Mouse (Mus musculus) hindbrain, embryonic 12.5 days (tissue): ENCODE data around the gene Acvrl1. TPM values are rescaled to one million over a fixed set of nuclear protein-coding genes. Genes with fewer than 3 reads are reported as not detected.
A peak's percentile ranks its signal among the peaks of the same experiment; 100 is the strongest.

ENCODE experiments used
- ATAC-seq: fragments of 200-750 bp; cut with Nextera tagmentation; 2 replicates; pipeline ENCODE4 v1.8.0; 2017; ENCODE audit warnings: moderate TSS enrichment; ENCODE audit not compliant: low FRiP score
- H3K27ac ChIP-seq: fragments of 300-500 bp; sonication (generic); 2 replicates; pipeline ENCODE4 v1.5.1; 2016; ENCODE audit warnings: mild to moderate bottlenecking
- H3K27me3 ChIP-seq: fragments of 300-500 bp; sonication (generic); 2 replicates; pipeline ENCODE4 v1.6.1; 2016; ENCODE audit warnings: mild to moderate bottlenecking
- H3K36me3 ChIP-seq: fragments of 300-500 bp; sonication (generic); 2 replicates; pipeline ENCODE4 v1.6.1; 2016; ENCODE audit warnings: mild to moderate bottlenecking
- H3K4me1 ChIP-seq: fragments of 300-500 bp; sonication (generic); 2 replicates; pipeline ENCODE4 v1.6.1; 2016
- H3K4me2 ChIP-seq: fragments of 300-500 bp; sonication (generic); replicated peaks from 2 replicates; pipeline ENCODE4 v1.6.1; 2016; ENCODE audit warnings: mild to moderate bottlenecking
- H3K4me3 ChIP-seq: fragments of 300-500 bp; sonication (generic); 2 replicates; pipeline ENCODE4 v1.5.1; 2016; ENCODE audit warnings: mild to moderate bottlenecking
- H3K9ac ChIP-seq: fragments of 300-500 bp; sonication (generic); 2 replicates; pipeline ENCODE4 v1.6.1; 2016; ENCODE audit warnings: mild to moderate bottlenecking, moderate library complexity
- H3K9me3 ChIP-seq: fragments of 300-500 bp; sonication (generic); replicated peaks from 2 replicates; pipeline ENCODE4 v1.6.1; 2016; ENCODE audit warnings: mild to moderate bottlenecking
- WGBS: fragments of 180-500 bp; shearing (Covaris S2); methylation state at CpG from one replicate; pipeline ENCODE4 v1.1.7; 2016; 5-methylcytosine and 5-hydroxymethylcytosine counted together
- microRNA-seq: library from miRNA; unstranded; fragments of <30 nt; microRNA quantifications from one replicate; pipeline ENCODE4, GENCODE M21; 2017
- polyA plus RNA-seq: library from polyadenylated mRNA; unstranded; fragments of >200 nt; fragmentation: Nextera tagmentation; extraction: Ambion mirVana; gene quantifications from 2 replicates; pipeline ENCODE4 v1.2.1, GENCODE M21; 2016

Gene Acvrl1
- polyA plus RNA-seq, 1 experiment from 2014 or later: 11.6 TPM

GRCm38 (mm10) chr15:101189981-101190761 is 61.8 kb downstream of the Acvrl1 start:
- WGBS: 78% methylated on average over 10 of the region's 10 CpGs
- no peaks in the 10 kb centered on the region for H3K27me3 ChIP-seq
- no peak overlapping the region for H3K27ac ChIP-seq
- no peak overlapping the region for H3K4me2 ChIP-seq
- H3K9ac ChIP-seq: no peak overlapping the region
- H3K4me1 ChIP-seq: peaks cover 40% of the 10 kb centered on the region
- H3K4me3 ChIP-seq: no peak overlapping the region
- no peak for ATAC-seq
- no peaks in the 10 kb centered on the region for H3K9me3 ChIP-seq
- H3K36me3 ChIP-seq: peaks cover 20% of the 10 kb centered on the region

DNA sequence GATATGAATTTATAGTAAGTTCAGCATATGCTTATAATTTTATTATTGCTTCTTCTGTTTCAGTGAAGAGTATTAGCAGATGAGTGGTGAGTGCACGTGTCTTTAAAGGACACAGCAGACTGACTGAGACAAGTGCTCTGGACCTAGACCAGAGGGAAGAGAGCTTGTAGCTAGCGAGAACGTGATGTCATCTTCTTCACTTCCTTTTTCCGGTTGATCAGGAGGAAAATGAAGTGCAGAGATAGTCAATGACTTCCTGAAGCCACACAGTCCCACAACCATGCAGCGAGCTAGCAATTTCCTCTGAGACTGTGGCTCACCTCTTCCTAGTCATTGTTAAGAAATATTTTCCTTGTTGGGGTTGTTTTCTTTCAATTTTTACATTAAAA is 62.4 kb downstream of the Acvrl1 start:
- no peaks in the 10 kb centered on the region for H3K27me3 ChIP-seq
- H3K4me3 ChIP-seq: no peak overlapping the region
- H3K9me3 ChIP-seq: no peaks in the 10 kb centered on the region
- ATAC-seq: no peak
- no peak overlapping the region for H3K27ac ChIP-seq
- H3K4me2 ChIP-seq: no peak overlapping the region
- H3K9ac ChIP-seq: no peak overlapping the region
- H3K4me1 ChIP-seq: peaks cover 40% of the 10 kb centered on the region
- 76% methylated on average over 5 of the region's 5 CpGs for WGBS
- peaks cover 21% of the 10 kb centered on the region for H3K36me3 ChIP-seq

- Histone ChIP-seq H3K36me3 (peaks cover 30% of the 10 kb centered on the region), H3K4me2 (no peak overlapping the region), H3K27ac (peak overlapping the region; percentile 35; the same call in 1 of the 2 replicates), H3K4me3 (no peak overlapping the region), H3K4me1 (peaks cover 40% of the 10 kb centered on the region), H3K27me3 (no peaks in the 10 kb centered on the region), H3K9ac (no peak overlapping the region), H3K9me3 (no peaks in the 10 kb centered on the region)
- WGBS: 23% methylated on average over 13 of the region's 13 CpGs
- peak; percentile 32; the same call in 1 of the 2 replicates for ATAC-seq
Measured at GRCm38 (mm10) chr15:101191459-101192259, 63.3 kb downstream of the Acvrl1 start.

GRCm38 (mm10) chr15:101192260-101192640 is 63.9 kb downstream of the Acvrl1 start:
- Histone ChIP-seq H3K9ac (no peak overlapping the region), H3K4me3 (no peak overlapping the region), H3K27me3 (no peaks in the 10 kb centered on the region), H3K4me1 (peaks cover 40% of the 10 kb centered on the region), H3K4me2 (no peak overlapping the region), H3K36me3 (peaks cover 32% of the 10 kb centered on the region), H3K9me3 (no peaks in the 10 kb centered on the region), H3K27ac (peak overlapping the region; percentile 35; the same call in 1 of the 2 replicates)
- ATAC-seq: no peak
- 51% methylated on average over 7 of the region's 7 CpGs for WGBS

DNA sequence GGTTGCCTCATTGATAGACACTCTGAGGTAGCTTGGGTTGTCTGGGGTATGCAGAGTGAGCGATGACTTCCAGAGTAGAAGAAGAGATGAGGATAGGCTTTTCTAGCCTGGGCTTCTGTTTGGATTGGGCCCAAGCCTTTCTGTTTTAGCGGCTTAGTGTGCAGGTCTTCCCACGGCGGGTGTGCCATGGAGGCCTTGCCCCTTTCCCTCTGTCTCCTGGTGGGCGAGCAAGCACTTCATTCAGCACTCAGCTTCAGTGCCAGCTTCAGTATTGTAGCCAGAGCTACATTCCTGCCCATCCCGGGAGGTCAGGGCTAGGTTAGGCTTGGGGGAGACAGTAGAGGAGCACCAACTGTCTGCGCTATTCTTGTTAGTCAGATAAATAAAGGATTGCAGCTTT is 64.3 kb downstream of the Acvrl1 start:
- H3K4me1 ChIP-seq: peaks cover 40% of the 10 kb centered on the region
- no peak for ATAC-seq
- WGBS: 87% methylated on average over 7 of the region's 7 CpGs

GRCm38 (mm10) chr15:101193971-101194370 is 65.6 kb downstream of the Acvrl1 start:
- H3K9me3 ChIP-seq: no peaks in the 10 kb centered on the region
- peaks cover 39% of the 10 kb centered on the region for H3K4me1 ChIP-seq
- no peaks in the 10 kb centered on the region for H3K27me3 ChIP-seq
- H3K27ac ChIP-seq: no peak overlapping the region
- no peak overlapping the region for H3K4me2 ChIP-seq
- H3K36me3 ChIP-seq: peaks cover 45% of the 10 kb centered on the region
- WGBS: 97% methylated on average over 6 of the region's 6 CpGs
- H3K9ac ChIP-seq: no peak overlapping the region
- no peak for ATAC-seq
- no peak overlapping the region for H3K4me3 ChIP-seq

More for the DNA sequence above, 64.3 kb downstream of the Acvrl1 start:
- H3K9me3 ChIP-seq: no peaks in the 10 kb centered on the region
- no peak overlapping the region for H3K4me2 ChIP-seq
- H3K4me3 ChIP-seq: no peak overlapping the region
- H3K9ac ChIP-seq: no peak overlapping the region
- peak overlapping the region; percentile 35; the same call in 1 of the 2 replicates for H3K27ac ChIP-seq
- H3K27me3 ChIP-seq: no peaks in the 10 kb centered on the region
- H3K36me3 ChIP-seq: peaks cover 35% of the 10 kb centered on the region

Small RNAs within 50 kb of the gene (microRNA-seq; reads per million reads assigned to microRNA genes)
- gene Mir6962: 1.4 reads per million

Other genes with a start within 250 kb of the Acvrl1 start
- gene Gm47841, start 81.1 kb upstream of the Acvrl1 start, polyA plus RNA-seq: not detected in 2 replicates
- gene Fignl2, start 50.0 kb upstream of the Acvrl1 start, polyA plus RNA-seq: 0.41 and 0.44 TPM in 2 replicates
- not detected in 2 replicates for gene Ankrd33, start 12.8 kb upstream of the Acvrl1 start, polyA plus RNA-seq
- gene Acvr1b, start 45.5 kb downstream of the Acvrl1 start, polyA plus RNA-seq: 12.2 and 15.5 TPM in 2 replicates
- 4.8 and 8.2 TPM in 2 replicates for gene Grasp, start 95.7 kb downstream of the Acvrl1 start, polyA plus RNA-seq
- 4.4 and 5.5 TPM in 2 replicates for gene Nr4a1, start 125.7 kb downstream of the Acvrl1 start, polyA plus RNA-seq
- gene Atg101, start 155.8 kb downstream of the Acvrl1 start, polyA plus RNA-seq: 62.0 and 66.5 TPM in 2 replicates
- 0.31 and 0.87 TPM in 2 replicates for gene 6030408B16Rik, start 164.7 kb downstream of the Acvrl1 start, polyA plus RNA-seq
- 0.14 and 0.21 TPM in 2 replicates for gene Krt80, start 241.6 kb downstream of the Acvrl1 start, polyA plus RNA-seq